Mouse (Mus musculus): ENCODE data around the gene Pex16. TPM values are rescaled to one million over a fixed set of nuclear protein-coding genes. Genes with fewer than 3 reads are reported as not detected.

Pex16 gene
- polyA plus RNA-seq, 1 experiment from 2014 or later, result 26.1 TPM

GRCm38 (mm10) chr2:92371971-92372690 is 2.3 kb upstream of the Pex16 start:
- peaks cover 88% of the 10 kb centered on the region for H3K4me1 ChIP-seq
- H3K4me3 ChIP-seq, result peak overlapping the region; percentile 69

GRCm38 (mm10) chr2:92372767-92373436 is 1.6 kb upstream of the Pex16 start:
- peak; percentile 45 for DNase-seq (ENCODE audit: low spot score)
- Histone ChIP-seq H3K9me3 (replicated peaks) (no peaks in the 10 kb centered on the region), H3K36me3 (peaks cover 13% of the 10 kb centered on the region), H3K4me1 (peaks cover 82% of the 10 kb centered on the region), H3K4me3 (peak overlapping the region; percentile 69), H3K27me3 (ENCODE audit: low read depth, poor library complexity, severe bottlenecking) (peaks cover 31% of the 10 kb centered on the region), H3K27ac (replicated peaks) (peak overlapping the region; percentile 91)
- 26% methylated on average over 9 of the region's 9 CpGs for WGBS

More at GRCm38 (mm10) chr2:92371971-92372690, 2.3 kb upstream of the Pex16 start:
- Histone ChIP-seq H3K36me3 (peaks cover 10% of the 10 kb centered on the region), H3K9me3 (replicated peaks) (no peaks in the 10 kb centered on the region), H3K27me3 (ENCODE audit: low read depth, poor library complexity, severe bottlenecking) (peaks cover 31% of the 10 kb centered on the region), H3K27ac (replicated peaks) (peak overlapping the region; percentile 91)
- peak; percentile 84 for DNase-seq (ENCODE audit: low spot score)
- 7% methylated on average over 10 of the region's 10 CpGs for WGBS

GRCm38 (mm10) chr2:92373437-92373813 is 1.1 kb upstream of the Pex16 start:
- Histone ChIP-seq H3K27ac (replicated peaks) (peak overlapping the region; percentile 91), H3K4me3 (peak overlapping the region; percentile 69)

GRCm38 (mm10) chr2:92375099-92375623 is 685 bp downstream of the Pex16 start:
- DNase-seq (ENCODE audit: low spot score), result peak; percentile 96
- peaks cover 32% of the 10 kb centered on the region for H3K36me3 ChIP-seq
- peak overlapping the region; percentile 91 for H3K27ac ChIP-seq (replicated peaks)
- peaks cover 18% of the 10 kb centered on the region for H3K27me3 ChIP-seq (ENCODE audit: low read depth, poor library complexity, severe bottlenecking)
- H3K4me1 ChIP-seq, result peaks cover 62% of the 10 kb centered on the region
- WGBS, result under 1% methylated on average over 29 of the region's 29 CpGs
- H3K9me3 ChIP-seq (replicated peaks), result no peaks in the 10 kb centered on the region
- peak overlapping the region; percentile 69 for H3K4me3 ChIP-seq

More at GRCm38 (mm10) chr2:92373437-92373813, 1.1 kb upstream of the Pex16 start:
- WGBS, result 69% methylated on average over 11 of the region's 11 CpGs
- Histone ChIP-seq H3K36me3 (peaks cover 15% of the 10 kb centered on the region), H3K4me1 (peaks cover 79% of the 10 kb centered on the region), H3K9me3 (replicated peaks) (no peaks in the 10 kb centered on the region), H3K27me3 (ENCODE audit: low read depth, poor library complexity, severe bottlenecking) (peaks cover 31% of the 10 kb centered on the region)
- no peak for DNase-seq (ENCODE audit: low spot score)

GRCm38 (mm10) chr2:92375788-92376187 is 1.3 kb downstream of the Pex16 start:
- 12% methylated on average over 10 of the region's 10 CpGs for WGBS
- no peaks in the 10 kb centered on the region for H3K9me3 ChIP-seq (replicated peaks)
- peaks cover 59% of the 10 kb centered on the region for H3K4me1 ChIP-seq
- peak overlapping the region; percentile 69 for H3K4me3 ChIP-seq
- DNase-seq (ENCODE audit: low spot score), result no peak
- H3K36me3 ChIP-seq, result peaks cover 39% of the 10 kb centered on the region
- H3K27me3 ChIP-seq (ENCODE audit: low read depth, poor library complexity, severe bottlenecking), result peaks cover 12% of the 10 kb centered on the region
- peak overlapping the region; percentile 91 for H3K27ac ChIP-seq (replicated peaks)

- no peak for DNase-seq (ENCODE audit: low spot score)
- Histone ChIP-seq H3K27me3 (ENCODE audit: low read depth, poor library complexity, severe bottlenecking) (peaks cover 7% of the 10 kb centered on the region), H3K9me3 (replicated peaks) (no peaks in the 10 kb centered on the region), H3K4me1 (peaks cover 59% of the 10 kb centered on the region), H3K27ac (replicated peaks) (no peak overlapping the region), H3K36me3 (peaks cover 44% of the 10 kb centered on the region), H3K4me3 (peak overlapping the region; percentile 69)
- WGBS, result 85% methylated on average over 6 of the region's 6 CpGs
Observed at GRCm38 (mm10) chr2:92376300-92376699, 1.8 kb downstream of the Pex16 start.

GRCm38 (mm10) chr2:92377320-92377719 is 2.8 kb downstream of the Pex16 start:
- Histone ChIP-seq H3K4me1 (peaks cover 49% of the 10 kb centered on the region), H3K9me3 (replicated peaks) (no peaks in the 10 kb centered on the region), H3K27me3 (ENCODE audit: low read depth, poor library complexity, severe bottlenecking) (no peaks in the 10 kb centered on the region), H3K27ac (replicated peaks) (no peak overlapping the region), H3K36me3 (peaks cover 54% of the 10 kb centered on the region), H3K4me3 (0 out of 2 replicates have a peak overlapping the region, but pooled peaks have one; percentile 7)
- 91% methylated on average over 7 of the region's 7 CpGs for WGBS
- DNase-seq (ENCODE audit: low spot score), result no peak

GRCm38 (mm10) chr2:92379783-92380494 is 5.5 kb downstream of the Pex16 start:
- H3K4me1 ChIP-seq, result peaks cover 26% of the 10 kb centered on the region
- 84% methylated on average over 17 of the region's 17 CpGs for WGBS
- H3K4me3 ChIP-seq, result no peak overlapping the region
- no peaks in the 10 kb centered on the region for H3K27me3 ChIP-seq (ENCODE audit: low read depth, poor library complexity, severe bottlenecking)
- H3K36me3 ChIP-seq, result peaks cover 80% of the 10 kb centered on the region
- DNase-seq (ENCODE audit: low spot score), result no peak
- no peaks in the 10 kb centered on the region for H3K9me3 ChIP-seq (replicated peaks)
- H3K27ac ChIP-seq (replicated peaks), result no peak overlapping the region

- Histone ChIP-seq H3K36me3 (peaks cover 87% of the 10 kb centered on the region), H3K4me3 (no peak overlapping the region), H3K9me3 (replicated peaks) (no peaks in the 10 kb centered on the region), H3K27ac (replicated peaks) (no peak overlapping the region), H3K27me3 (ENCODE audit: low read depth, poor library complexity, severe bottlenecking) (no peaks in the 10 kb centered on the region), H3K4me1 (peaks cover 22% of the 10 kb centered on the region)
- no peak for DNase-seq (ENCODE audit: low spot score)
- WGBS, result 78% methylated on average over 6 of the region's 6 CpGs
Observed at GRCm38 (mm10) chr2:92380495-92381050, 6.1 kb downstream of the Pex16 start.

- WGBS, result 85% methylated on average over 5 of the region's 5 CpGs
- peaks cover 92% of the 10 kb centered on the region for H3K36me3 ChIP-seq
- H3K27ac ChIP-seq (replicated peaks), result no peak overlapping the region
- no peaks in the 10 kb centered on the region for H3K27me3 ChIP-seq (ENCODE audit: low read depth, poor library complexity, severe bottlenecking)
- no peak overlapping the region for H3K4me3 ChIP-seq
- no peak for DNase-seq (ENCODE audit: low spot score)
- peaks cover 16% of the 10 kb centered on the region for H3K4me1 ChIP-seq
- no peaks in the 10 kb centered on the region for H3K9me3 ChIP-seq (replicated peaks)
Observed at GRCm38 (mm10) chr2:92381161-92381560, 6.7 kb downstream of the Pex16 start.

GRCm38 (mm10) chr2:92381901-92382588 is 7.6 kb downstream of the Pex16 start, which contains the start of gene 1700029I15Rik:
1700029I15Rik (plus strand) TSS chr2:92382538.
- H3K9me3 ChIP-seq (replicated peaks), result no peaks in the 10 kb centered on the region
- H3K27ac ChIP-seq (replicated peaks), result no peak within 1 kb of the TSS
- no peak within 1 kb of the TSS for H3K4me3 ChIP-seq
- no peaks in the 10 kb centered on the region for H3K27me3 ChIP-seq (ENCODE audit: low read depth, poor library complexity, severe bottlenecking)
- peaks cover 100% of the 10 kb centered on the region for H3K36me3 ChIP-seq
- DNase-seq (ENCODE audit: low spot score), result no peak
- 91% methylated on average over 5 of the region's 5 CpGs for WGBS
- H3K4me1 ChIP-seq, result peaks cover 11% of the 10 kb centered on the region

- DNase-seq (ENCODE audit: low spot score), result no peak
- H3K4me1 ChIP-seq, result peaks cover 17% of the 10 kb centered on the region
- no peaks in the 10 kb centered on the region for H3K9me3 ChIP-seq (replicated peaks)
- no peak overlapping the region for H3K27ac ChIP-seq (replicated peaks)
- H3K36me3 ChIP-seq, result peaks cover 100% of the 10 kb centered on the region
- WGBS, result 89% methylated on average over 4 of the region's 4 CpGs
- no peak overlapping the region for H3K4me3 ChIP-seq
- H3K27me3 ChIP-seq (ENCODE audit: low read depth, poor library complexity, severe bottlenecking), result no peaks in the 10 kb centered on the region
Observed at GRCm38 (mm10) chr2:92382759-92383158, 8.3 kb downstream of the Pex16 start.

Measured in midbrain, embryonic 10.5 days (tissue).